ENCODE assay signal across 8 mouse cellular contexts in the genomic region with DNA sequence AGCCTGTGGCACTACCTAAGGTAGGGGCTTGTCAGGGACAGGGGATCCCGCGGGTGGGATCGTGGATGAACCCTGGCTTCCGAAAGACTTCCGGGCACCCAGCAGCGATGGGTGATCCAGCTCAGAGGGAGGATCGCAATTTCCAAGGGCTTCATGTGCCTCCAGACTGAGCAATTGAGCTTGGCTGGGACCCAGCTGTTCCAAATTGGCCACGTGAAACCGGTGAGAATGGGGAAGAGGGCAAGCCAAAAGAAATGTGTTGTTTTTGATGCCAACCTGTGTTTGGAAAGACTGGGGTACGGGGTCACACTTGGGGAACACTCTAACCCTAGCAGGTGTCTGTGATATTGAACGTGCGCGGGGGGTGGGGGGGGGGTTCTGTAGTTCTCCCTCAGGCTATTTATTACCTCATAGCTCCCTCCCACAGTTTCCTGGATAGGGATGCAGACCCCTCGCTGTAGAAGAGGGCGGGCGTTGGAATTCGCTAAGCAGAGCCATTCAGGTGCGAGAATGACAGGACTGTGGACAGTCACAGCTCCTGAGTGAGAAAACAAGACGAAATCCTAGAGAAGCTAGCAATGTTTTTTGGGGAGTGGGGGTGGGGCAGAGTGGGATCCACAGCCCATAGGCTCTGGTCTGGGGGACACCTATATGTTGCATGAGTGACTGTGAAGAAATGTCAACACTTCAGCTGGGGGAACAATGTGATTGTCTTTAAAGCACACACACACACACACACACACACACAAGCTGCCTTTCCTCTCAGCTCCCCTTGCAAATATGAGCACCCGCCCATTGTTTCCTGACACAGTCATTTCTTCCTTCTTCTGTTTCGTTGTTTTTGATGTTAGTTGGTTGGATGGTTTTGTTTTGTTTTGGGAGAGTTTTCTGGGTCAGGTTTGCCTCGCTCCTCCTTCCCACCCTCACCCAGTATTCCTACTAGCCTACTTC. TPM values are rescaled to one million over a fixed set of nuclear protein-coding genes. Genes with fewer than 3 reads are reported as not detected.
DNase-seq lines count a peak whose midpoint lies in the region; ATAC-seq and TF ChIP-seq lines count a peak whose summit lies in the region.

No protein-coding gene starts in this region.

- TF ChIP-seq EP300 in heart, postnatal 0 days (IDR thresholded peaks at IDR 0.05; ENCODE audit: low read depth), result no peak

- H3K9ac ChIP-seq in heart, postnatal 0 days (replicated peaks; ENCODE audit: low read depth, low read length), result peak overlapping the region; percentile 73
- no peak overlapping the region for H3K9ac ChIP-seq in liver, embryonic 15.5 days

- peak overlapping the region; percentile 93 for H3K4me2 ChIP-seq in heart, postnatal 0 days (ENCODE audit: low read depth, low read length)
- peak overlapping the region; percentile 72 for H3K4me2 ChIP-seq in liver, embryonic 15.5 days

- no peaks in the 10 kb centered on the region for H3K36me3 ChIP-seq in testis, adult 2 months (ENCODE audit: control insufficient read depth, insufficient read depth, low read length)
- no peaks in the 10 kb centered on the region for H3K36me3 ChIP-seq in heart, postnatal 0 days (replicated peaks; ENCODE audit: control insufficient read depth, insufficient read depth, low read length)
- H3K36me3 ChIP-seq in liver, embryonic 15.5 days (replicated peaks), result no peaks in the 10 kb centered on the region
- H3K36me3 ChIP-seq in splenic B cell, adult 2 months (ENCODE audit: control insufficient read depth, insufficient read depth, low read length, poor library complexity, severe bottlenecking), result peaks cover 8% of the 10 kb centered on the region

- WGBS in heart, postnatal 0 days, result 8% methylated on average over 22 of the region's 22 CpGs
- WGBS in liver, embryonic 15.5 days (ENCODE audit: insufficient replicate concordance), result 12% methylated on average over 22 of the region's 22 CpGs

- peak; percentile 34 for DNase-seq in embryo, embryonic 10.5 days (ENCODE audit: low spot score)
- no peak for DNase-seq in embryo, embryonic 11 days
- DNase-seq in testis, postnatal 14 days (ENCODE audit: low spot score), result no peak
- DNase-seq in heart, postnatal 0 days (ENCODE audit: low spot score), result peak; percentile 36
- DNase-seq in splenic B cell, adult 2 months (ENCODE audit: low read depth, low spot score), result peak; percentile 83
- DNase-seq in frontal cortex, postnatal 14 days (ENCODE audit: low spot score in 2 of 2), result no peak

- TF ChIP-seq CTCF in testis, adult 2 months (IDR thresholded peaks at IDR 0.05; ENCODE audit: control insufficient read depth, insufficient read depth, insufficient replicate concordance, low read depth, low read length), result no peak
- TF ChIP-seq CTCF in heart, postnatal 0 days (IDR thresholded peaks at IDR 0.05; ENCODE audit: low read depth), result no peak

- H3K27me3 ChIP-seq in testis, adult 2 months (ENCODE audit: control insufficient read depth, insufficient read depth, low read length), result no peaks in the 10 kb centered on the region
- no peaks in the 10 kb centered on the region; the same call in 1 of the 2 replicates for H3K27me3 ChIP-seq in heart, postnatal 0 days (ENCODE audit: control insufficient read depth, insufficient read depth, low read length)
- H3K27me3 ChIP-seq in liver, embryonic 15.5 days, result peaks cover 66% of the 10 kb centered on the region
- no peaks in the 10 kb centered on the region for H3K27me3 ChIP-seq in splenic B cell, adult 2 months (ENCODE audit: control insufficient read depth, insufficient read depth, low read length, poor library complexity, severe bottlenecking)

- TF ChIP-seq POLR2A in testis, adult 2 months (IDR thresholded peaks at IDR 0.05; ENCODE audit: control insufficient read depth, low read depth, low read length), result no peak

- peaks cover 15% of the 10 kb centered on the region for H3K4me1 ChIP-seq in testis, adult 2 months (ENCODE audit: control insufficient read depth, insufficient read depth, low read length)
- H3K4me1 ChIP-seq in heart, postnatal 0 days (ENCODE audit: control insufficient read depth, insufficient read depth), result peaks cover 60% of the 10 kb centered on the region
- H3K4me1 ChIP-seq in liver, embryonic 15.5 days (replicated peaks), result peaks cover 28% of the 10 kb centered on the region

- H3K4me3 ChIP-seq in testis, adult 2 months (ENCODE audit: control insufficient read depth, low read depth, low read length), result peak overlapping the region; percentile 84
- H3K4me3 ChIP-seq in heart, postnatal 0 days (ENCODE audit: low read depth, low read length), result peak overlapping the region; percentile 66
- H3K4me3 ChIP-seq in liver, embryonic 15.5 days (replicated peaks), result peak overlapping the region; percentile 52

- ATAC-seq in heart, postnatal 0 days (ENCODE audit: insufficient read depth, low read depth), result peak; percentile 32
- ATAC-seq in liver, embryonic 15.5 days (ENCODE audit: insufficient read depth), result no peak

- H3K27ac ChIP-seq in testis, adult 2 months (ENCODE audit: control insufficient read depth, insufficient read depth, low read depth, low read length), result no peak overlapping the region
- H3K27ac ChIP-seq in heart, postnatal 0 days (ENCODE audit: low read depth), result peak overlapping the region; percentile 85
- H3K27ac ChIP-seq in liver, embryonic 15.5 days (replicated peaks), result peak overlapping the region; percentile 24; the same call in 1 of the 2 replicates

- no peaks in the 10 kb centered on the region for H3K9me3 ChIP-seq in heart, postnatal 0 days (replicated peaks; ENCODE audit: control insufficient read depth, low read length)
- no peaks in the 10 kb centered on the region for H3K9me3 ChIP-seq in liver, embryonic 15.5 days (replicated peaks)

RNA-seq across cellular contexts. Expression of gene Ripor2, which starts 57.5 kb away (rescaled TPM):
- polyA plus RNA-seq in testis, adult 2 months (2012; rRNA removed), result 1.9 and 2.1 TPM in 2 replicates
- total RNA-seq in heart, postnatal 0 days (2014; rRNA removed; ENCODE audit: low replicate concordance), result 31.7 and 44.4 TPM in 2 replicates
- polyA plus RNA-seq in heart, postnatal 0 days (2015; fragmentation: Nextera tagmentation; extraction: Ambion mirVana), result 12.6 and 17.5 TPM in 2 replicates
- polyA plus RNA-seq in liver, embryonic 15.5 days (2015; fragmentation: Nextera tagmentation; extraction: Ambion mirVana), result 3.1 and 3.2 TPM in 2 replicates

Comparison
In these comparisons a context has a peak if more than half of its experiments do, and no peak if none do; other contexts are left out.
1. DNase-seq: peak in embryo, embryonic 10.5 days (single experiment), heart, postnatal 0 days (single experiment) and splenic B cell, adult 2 months (single experiment); none in embryo, embryonic 11 days (single experiment), testis, postnatal 14 days (single experiment) and frontal cortex, postnatal 14 days (0 of 2).
2. Peak in every context shown above with its lines, with median percentiles within 50 percentile points of each other: H3K4me3 ChIP-seq.